Mouse (Mus musculus) kidney, embryonic 16.5 days (tissue): ENCODE data around the gene Cdh3. TPM values are rescaled to one million over a fixed set of nuclear protein-coding genes. Genes with fewer than 3 reads are reported as not detected.

Experiments used
- ATAC-seq: fragments of 200-750 bp; cut with Nextera tagmentation; 2 replicates; pipeline ENCODE4 v1.8.0; 2017; ENCODE audit warnings: moderate TSS enrichment; ENCODE audit not compliant: low FRiP score, low TSS enrichment
- H3K27ac ChIP-seq: fragments of 300-500 bp; sonication (generic); 2 replicates; pipeline ENCODE4 v1.5.1; 2014; ENCODE audit warnings: low read length
- H3K27me3 ChIP-seq: fragments of 300-500 bp; sonication (generic); 2 replicates; pipeline ENCODE4 v1.6.1; 2014; ENCODE audit warnings: low read length, control low read depth, mixed read lengths; ENCODE audit not compliant: insufficient read depth
- H3K36me3 ChIP-seq: fragments of 300-500 bp; sonication (generic); 2 replicates; pipeline ENCODE4 v1.6.1; 2014; ENCODE audit warnings: low read length, control low read depth, mixed read lengths; ENCODE audit not compliant: insufficient read depth
- H3K4me1 ChIP-seq: fragments of 300-500 bp; sonication (generic); 2 replicates; pipeline ENCODE4 v1.6.1; 2014; ENCODE audit warnings: low read length, control low read depth, mixed read lengths; ENCODE audit not compliant: insufficient read depth
- H3K4me2 ChIP-seq: fragments of 300-500 bp; sonication (generic); replicated peaks from 2 replicates; pipeline ENCODE4 v1.6.1; 2014; ENCODE audit warnings: low read depth, low read length
- H3K4me3 ChIP-seq: fragments of 300-500 bp; sonication (generic); 2 replicates; pipeline ENCODE4 v1.5.1; 2014; ENCODE audit warnings: mild to moderate bottlenecking, low read length
- H3K9ac ChIP-seq: fragments of 300-500 bp; sonication (generic); replicated peaks from 2 replicates; pipeline ENCODE4 v1.6.1; 2014; ENCODE audit warnings: low read length
- H3K9me3 ChIP-seq: fragments of 300-500 bp; sonication (generic); 2 replicates; pipeline ENCODE4 v1.6.1; 2016; ENCODE audit warnings: low read length, control low read depth
- WGBS: fragments of 180-500 bp; shearing (Covaris S2); extraction: QIAGEN DNeasy Blood & Tissue Kit; methylation state at CpG from one replicate; pipeline ENCODE4 v1.1.7; 2014; 5-methylcytosine and 5-hydroxymethylcytosine counted together
- polyA plus RNA-seq: library from polyadenylated mRNA; unstranded; fragments of >200 nt; fragmentation: Nextera tagmentation; extraction: Ambion mirVana; gene quantifications from 2 replicates; pipeline ENCODE4 v1.2.1, GENCODE M21; 2015

Gene Cdh3
- polyA plus RNA-seq, 1 experiment from 2014 or later, result 31.0 TPM

- Histone ChIP-seq H3K27me3 (no peaks in the 10 kb centered on the region), H3K4me1 (no peaks in the 10 kb centered on the region), H3K9ac (no peak overlapping the region), H3K27ac (no peak overlapping the region), H3K9me3 (no peaks in the 10 kb centered on the region), H3K4me2 (no peak overlapping the region), H3K36me3 (no peaks in the 10 kb centered on the region), H3K4me3 (no peak overlapping the region)
- WGBS, result 93% methylated on average over 5 of the region's 5 CpGs
- ATAC-seq, result no peak
These were observed 86.4 kb downstream of the Cdh3 start for GRCm38 (mm10) chr8:106597067-106597466.

- Histone ChIP-seq H3K27me3 (peaks cover 20% of the 10 kb centered on the region), H3K27ac (peak overlapping the region; percentile 31; the same call in 1 of the 2 replicates), H3K4me1 (peaks cover 7% of the 10 kb centered on the region; the same call in 1 of the 2 replicates), H3K36me3 (no peaks in the 10 kb centered on the region), H3K4me2 (no peak overlapping the region), H3K4me3 (no peak overlapping the region), H3K9me3 (no peaks in the 10 kb centered on the region), H3K9ac (no peak overlapping the region)
- WGBS, result 27% methylated on average over 7 of the region's 7 CpGs
- ATAC-seq, result peak; percentile 21; the same call in 1 of the 2 replicates
These were observed 88.7 kb downstream of the Cdh3 start for GRCm38 (mm10) chr8:106599265-106599979.

- Histone ChIP-seq H3K4me2 (peak within 1 kb of the TSS; percentile 69), H3K36me3 (no peaks in the 10 kb centered on the region), H3K4me1 (peaks cover 10% of the 10 kb centered on the region; the same call in 1 of the 2 replicates), H3K27ac (peak within 1 kb of the TSS; percentile 84), H3K4me3 (peak within 1 kb of the TSS; percentile 62), H3K27me3 (peaks cover 37% of the 10 kb centered on the region), H3K9me3 (no peaks in the 10 kb centered on the region), H3K9ac (peak within 1 kb of the TSS; percentile 75)
- ATAC-seq, result peak; percentile 93
- WGBS, result under 1% methylated on average over 53 of the region's 53 CpGs
These were observed 92.6 kb downstream of the Cdh3 start, which contains the start of gene Cdh1 for GRCm38 (mm10) chr8:106603131-106603819. TSS of gene Cdh1 (plus strand) at chr8:106603351.

GRCm38 (mm10) chr8:106603933-106604332, 93.2 kb downstream of the Cdh3 start:
- Histone ChIP-seq H3K27ac (peak overlapping the region; percentile 84; the same call in 1 of the 2 replicates), H3K4me3 (peak overlapping the region; percentile 62), H3K36me3 (no peaks in the 10 kb centered on the region), H3K4me1 (peaks cover 10% of the 10 kb centered on the region; the same call in 1 of the 2 replicates), H3K9me3 (no peaks in the 10 kb centered on the region), H3K4me2 (peak overlapping the region; percentile 69), H3K27me3 (peaks cover 37% of the 10 kb centered on the region), H3K9ac (peak overlapping the region; percentile 75)
- WGBS, result under 1% methylated on average over 19 of the region's 19 CpGs
- no peak for ATAC-seq

GRCm38 (mm10) chr8:106605657-106606056, 95.0 kb downstream of the Cdh3 start:
- H3K4me3 ChIP-seq, result 0 out of 2 replicates have a peak overlapping the region, but pooled peaks have one; percentile 12
- peak overlapping the region; percentile 28; the same call in 1 of the 2 replicates for H3K4me2 ChIP-seq
- H3K27ac ChIP-seq, result no peak overlapping the region
- 67% methylated on average over 7 of the region's 7 CpGs for WGBS
- H3K4me1 ChIP-seq, result peaks cover 10% of the 10 kb centered on the region; the same call in 1 of the 2 replicates
- H3K27me3 ChIP-seq, result peaks cover 37% of the 10 kb centered on the region
- no peak overlapping the region for H3K9ac ChIP-seq
- no peak for ATAC-seq
- no peaks in the 10 kb centered on the region for H3K36me3 ChIP-seq
- no peaks in the 10 kb centered on the region for H3K9me3 ChIP-seq

- no peak for ATAC-seq
- WGBS, result 43% methylated on average over 4 of the region's 4 CpGs
- H3K9me3 ChIP-seq, result no peaks in the 10 kb centered on the region
- no peak overlapping the region for H3K9ac ChIP-seq
- H3K36me3 ChIP-seq, result no peaks in the 10 kb centered on the region
- H3K4me2 ChIP-seq, result no peak overlapping the region
- H3K27me3 ChIP-seq, result peaks cover 37% of the 10 kb centered on the region
- peaks cover 10% of the 10 kb centered on the region; the same call in 1 of the 2 replicates for H3K4me1 ChIP-seq
- H3K4me3 ChIP-seq, result no peak overlapping the region
- no peak overlapping the region for H3K27ac ChIP-seq
These were observed 95.4 kb downstream of the Cdh3 start for GRCm38 (mm10) chr8:106606121-106606520.

- H3K27ac ChIP-seq, result no peak overlapping the region
- no peaks in the 10 kb centered on the region for H3K36me3 ChIP-seq
- no peak overlapping the region for H3K4me2 ChIP-seq
- H3K4me1 ChIP-seq, result peaks cover 10% of the 10 kb centered on the region; the same call in 1 of the 2 replicates
- 40% methylated on average over 15 of the region's 15 CpGs for WGBS
- H3K9me3 ChIP-seq, result no peaks in the 10 kb centered on the region
- peaks cover 37% of the 10 kb centered on the region for H3K27me3 ChIP-seq
- ATAC-seq, result no peak
- H3K9ac ChIP-seq, result no peak overlapping the region
- no peak overlapping the region for H3K4me3 ChIP-seq
These were observed 96.0 kb downstream of the Cdh3 start for GRCm38 (mm10) chr8:106606601-106607145.

Other genes starting within 250 kb of the Cdh3 start
- gene Smpd3, start 172.9 kb upstream of the Cdh3 start, polyA plus RNA-seq, result 0.82 and 1.0 TPM in 2 replicates
- gene Zfp90, start 95.6 kb upstream of the Cdh3 start, polyA plus RNA-seq, result 19.3 and 19.8 TPM in 2 replicates
- not detected in 2 replicates for gene 6030452D12Rik, start 10.4 kb upstream of the Cdh3 start, polyA plus RNA-seq
- gene Gm10073, start 62.6 kb downstream of the Cdh3 start, polyA plus RNA-seq, result 11.3 and 21.2 TPM in 2 replicates
- gene Cdh1, start 92.5 kb downstream of the Cdh3 start, polyA plus RNA-seq, result 104 and 108 TPM in 2 replicates
- 13.3 and 14.7 TPM in 2 replicates for gene Tango6, start 172.2 kb downstream of the Cdh3 start, polyA plus RNA-seq